Mouse (Mus musculus): ENCODE results near the gene Mdc1. TPM values are rescaled to one million over a fixed set of nuclear protein-coding genes. Genes with fewer than 3 reads are reported as not detected.

Mdc1 gene
- total RNA-seq, 2 experiments from 2014 or later = 11.5 to 16.7 TPM

DNA sequence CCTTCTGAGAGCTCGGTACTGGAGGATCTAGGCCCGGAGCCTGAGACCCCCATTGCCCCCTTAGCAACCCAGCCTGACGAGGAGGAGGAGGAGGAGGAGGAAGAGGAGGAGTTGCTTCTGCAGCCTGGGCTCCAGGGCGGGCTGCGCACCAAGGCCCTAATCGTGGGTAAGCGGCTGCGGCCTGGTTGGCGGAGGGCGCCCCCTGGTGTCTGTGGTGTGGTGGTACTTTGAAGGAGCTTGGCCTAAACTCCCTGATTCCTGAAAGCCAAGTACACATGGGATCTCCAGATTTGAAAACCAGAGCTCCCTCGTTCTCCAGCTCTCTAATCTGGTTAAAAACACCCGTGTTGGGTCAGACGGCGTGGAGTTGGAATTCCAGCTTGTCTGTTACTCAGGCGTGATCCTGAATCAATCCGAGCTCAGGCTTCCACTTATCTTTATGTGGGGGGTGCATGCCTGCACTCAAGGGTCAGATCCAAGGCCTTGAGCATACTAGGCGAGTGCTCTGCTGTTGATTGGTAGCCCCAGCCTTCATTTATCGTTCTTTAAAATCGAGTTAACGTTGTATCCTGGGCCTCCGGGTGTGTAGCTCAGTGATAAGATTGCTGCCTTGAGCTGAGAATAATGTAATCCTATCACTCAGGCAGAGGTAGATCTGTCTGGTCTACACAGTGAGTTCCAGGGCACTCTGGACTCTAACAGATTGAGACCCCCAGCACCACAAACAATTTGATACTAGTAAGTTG lies 32.6 kb downstream of the Mdc1 start:
- DNase-seq (ENCODE audit: low spot score in 2 of 2) = peak; percentile 95 to 98

DNA sequence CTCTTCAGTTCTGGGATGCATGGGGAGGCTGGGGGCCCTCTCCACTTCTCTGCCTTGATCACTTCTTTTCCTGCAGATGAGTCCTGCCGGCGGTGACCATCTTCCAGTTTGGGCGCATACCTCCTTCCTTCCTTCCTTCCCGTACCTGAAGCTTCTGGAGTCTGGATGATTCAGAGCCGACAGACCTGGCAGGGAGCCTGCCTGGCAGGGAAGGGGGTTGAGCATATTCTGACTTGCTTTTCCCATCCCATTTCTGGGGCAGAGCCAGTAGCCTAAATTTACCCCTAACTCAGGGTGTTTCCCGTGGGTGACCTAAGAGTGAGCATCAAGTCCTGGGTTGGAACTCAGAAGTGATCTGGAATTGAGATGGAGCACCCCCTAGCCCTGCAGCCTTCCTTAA lies 33.4 kb downstream of the Mdc1 start:
- no peak for DNase-seq (ENCODE audit: low spot score in 2 of 2)

DNA sequence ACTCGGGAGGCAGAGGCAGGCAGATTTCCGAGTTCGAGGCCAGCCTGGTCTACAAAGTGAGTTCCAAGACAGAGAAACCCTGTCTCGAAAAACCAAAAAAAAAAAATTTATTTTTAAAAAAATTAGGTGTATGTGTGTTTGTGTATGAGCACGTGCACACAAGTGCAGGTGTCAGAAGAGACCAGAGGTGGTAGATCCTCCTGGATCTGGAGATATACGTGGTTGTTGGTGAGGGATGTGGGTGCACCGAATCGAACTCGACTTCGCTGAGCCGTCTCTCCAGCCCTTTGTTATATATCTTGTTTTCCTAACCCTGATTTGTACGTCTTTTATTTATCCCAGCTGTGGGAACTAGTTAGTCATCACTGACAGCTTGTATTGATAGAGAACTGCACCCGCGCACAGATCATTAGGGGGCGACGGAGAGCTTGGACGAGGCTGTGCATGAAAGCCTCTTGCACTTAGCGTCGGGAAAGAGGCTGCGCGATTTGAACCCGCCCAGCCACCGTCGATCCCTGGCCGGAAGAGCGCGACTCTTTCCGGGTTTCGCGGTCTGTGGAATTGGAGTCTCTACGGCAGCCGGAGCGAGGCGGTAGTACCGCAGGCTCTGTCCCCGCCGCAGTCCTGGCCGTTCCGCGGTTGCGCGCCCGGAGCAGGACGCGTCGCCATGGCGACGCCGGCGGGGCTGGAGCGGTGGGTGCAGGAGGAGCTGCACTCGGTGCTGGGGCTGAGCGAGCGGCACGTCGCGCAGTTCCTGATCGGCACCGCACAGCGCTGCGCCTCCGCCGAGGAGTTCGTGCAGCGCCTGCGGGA lies 38.1 kb downstream of the Mdc1 start, which contains the start of gene Dhx16:
TSS of gene Dhx16 (plus strand) at position 575 of the 813 bp plus-strand sequence.
- DNase-seq (ENCODE audit: low spot score in 2 of 2) = peak; percentile 91 to 96

DNA sequence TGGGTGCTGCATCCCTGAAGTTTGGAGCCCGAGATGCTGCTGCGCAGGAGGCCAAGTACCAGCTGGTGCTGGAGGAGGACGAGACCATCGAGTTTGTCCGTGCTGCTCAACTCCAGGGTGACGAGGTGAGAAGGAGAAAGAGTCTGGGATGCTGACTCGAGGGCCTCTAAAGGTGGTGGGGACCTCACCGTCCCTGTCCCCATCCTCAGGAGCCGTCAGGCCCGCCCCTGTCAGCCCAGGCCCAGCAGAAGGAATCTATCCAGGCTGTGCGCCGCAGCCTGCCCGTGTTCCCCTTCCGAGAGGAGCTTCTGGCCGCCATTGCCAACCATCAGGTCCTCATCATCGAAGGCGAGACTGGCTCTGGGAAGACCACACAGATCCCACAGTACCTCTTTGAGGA lies 41.6 kb downstream of the Mdc1 start:
- DNase-seq (ENCODE audit: low spot score in 2 of 2) = no peak

DNA sequence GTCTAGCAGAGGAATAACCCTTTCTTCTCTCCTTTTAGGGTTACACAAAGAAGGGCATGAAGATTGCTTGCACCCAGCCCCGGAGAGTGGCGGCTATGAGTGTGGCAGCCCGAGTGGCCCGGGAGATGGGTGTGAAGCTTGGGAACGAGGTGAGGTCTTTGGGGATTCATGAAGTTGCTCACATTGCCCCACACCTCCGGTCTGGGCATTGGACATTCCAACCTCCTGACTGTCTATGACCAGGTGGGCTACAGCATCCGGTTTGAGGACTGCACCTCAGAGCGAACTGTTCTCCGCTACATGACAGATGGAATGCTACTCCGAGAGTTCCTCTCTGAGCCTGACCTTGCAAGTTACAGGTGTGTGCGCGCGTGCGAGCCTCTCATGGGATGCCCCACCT lies 42.5 kb downstream of the Mdc1 start:
- DNase-seq (ENCODE audit: low spot score in 2 of 2) = no peak

DNA sequence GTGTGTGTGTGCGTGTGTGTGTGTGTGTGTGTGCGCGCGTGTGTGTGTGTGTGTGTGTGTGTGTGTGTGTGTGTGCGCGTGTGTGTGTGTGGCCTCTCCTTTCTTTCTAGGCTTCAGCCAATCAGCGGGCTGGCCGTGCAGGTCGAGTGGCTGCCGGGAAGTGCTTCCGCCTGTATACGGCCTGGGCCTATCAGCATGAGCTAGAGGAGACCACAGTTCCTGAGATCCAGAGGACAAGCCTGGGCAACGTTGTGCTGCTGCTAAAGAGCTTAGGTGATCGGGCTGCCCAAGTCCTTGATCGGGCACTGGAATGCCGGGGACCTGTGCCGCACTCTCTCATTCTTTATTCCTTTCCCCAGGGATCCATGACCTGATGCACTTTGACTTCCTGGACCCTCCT lies 46.4 kb downstream of the Mdc1 start:
- DNase-seq (ENCODE audit: low spot score in 2 of 2) = no peak

DNA sequence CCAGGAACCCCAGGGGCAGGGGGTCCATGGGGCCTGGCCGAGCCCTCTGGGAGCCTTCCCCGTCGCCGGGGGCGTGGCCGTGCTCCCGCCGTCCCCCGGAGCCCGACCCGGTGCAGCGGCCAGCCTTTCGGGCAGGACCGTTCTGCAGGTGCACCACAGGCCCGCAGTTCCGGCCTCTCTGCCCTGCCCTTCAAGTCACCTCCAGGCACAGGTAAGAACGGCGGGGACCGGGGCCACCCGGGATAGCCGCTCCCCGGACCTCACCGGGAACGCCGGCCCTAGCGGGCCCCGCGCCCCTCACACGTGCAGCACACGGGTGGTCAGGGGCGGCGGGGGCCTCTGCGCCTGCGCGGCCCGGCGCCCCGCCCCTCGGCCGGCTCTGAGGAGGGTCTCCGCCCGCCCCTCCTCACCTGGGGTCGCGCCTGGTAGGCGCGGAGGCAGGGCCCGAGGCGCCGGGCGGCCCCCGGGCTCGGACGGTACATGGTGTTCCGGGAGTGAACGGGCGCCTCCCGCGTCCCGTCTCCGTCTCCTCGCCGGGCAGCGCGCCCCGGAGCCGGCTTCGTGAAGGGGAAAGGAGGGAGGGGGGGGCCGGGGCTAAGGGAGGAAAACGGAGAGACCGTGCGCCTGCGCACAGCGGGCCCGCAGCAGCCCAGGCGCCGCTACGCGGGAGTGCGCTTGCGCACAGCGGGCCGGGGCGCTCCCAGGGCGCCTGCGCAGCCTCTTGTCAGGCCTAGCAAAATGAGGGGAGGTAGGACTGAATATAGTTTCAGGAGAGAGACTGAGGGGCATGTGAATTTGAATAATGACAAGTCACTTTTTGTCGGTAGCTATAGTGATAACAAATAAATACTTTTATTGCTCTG lies 55.7 kb downstream of the Mdc1 start, which contains the start of gene 2310061I04Rik:
TSS of gene 2310061I04Rik (minus strand) at position 651 of the 863 bp plus-strand sequence.
- DNase-seq (ENCODE audit: low spot score in 2 of 2) = peak; percentile 92 to 93

DNA sequence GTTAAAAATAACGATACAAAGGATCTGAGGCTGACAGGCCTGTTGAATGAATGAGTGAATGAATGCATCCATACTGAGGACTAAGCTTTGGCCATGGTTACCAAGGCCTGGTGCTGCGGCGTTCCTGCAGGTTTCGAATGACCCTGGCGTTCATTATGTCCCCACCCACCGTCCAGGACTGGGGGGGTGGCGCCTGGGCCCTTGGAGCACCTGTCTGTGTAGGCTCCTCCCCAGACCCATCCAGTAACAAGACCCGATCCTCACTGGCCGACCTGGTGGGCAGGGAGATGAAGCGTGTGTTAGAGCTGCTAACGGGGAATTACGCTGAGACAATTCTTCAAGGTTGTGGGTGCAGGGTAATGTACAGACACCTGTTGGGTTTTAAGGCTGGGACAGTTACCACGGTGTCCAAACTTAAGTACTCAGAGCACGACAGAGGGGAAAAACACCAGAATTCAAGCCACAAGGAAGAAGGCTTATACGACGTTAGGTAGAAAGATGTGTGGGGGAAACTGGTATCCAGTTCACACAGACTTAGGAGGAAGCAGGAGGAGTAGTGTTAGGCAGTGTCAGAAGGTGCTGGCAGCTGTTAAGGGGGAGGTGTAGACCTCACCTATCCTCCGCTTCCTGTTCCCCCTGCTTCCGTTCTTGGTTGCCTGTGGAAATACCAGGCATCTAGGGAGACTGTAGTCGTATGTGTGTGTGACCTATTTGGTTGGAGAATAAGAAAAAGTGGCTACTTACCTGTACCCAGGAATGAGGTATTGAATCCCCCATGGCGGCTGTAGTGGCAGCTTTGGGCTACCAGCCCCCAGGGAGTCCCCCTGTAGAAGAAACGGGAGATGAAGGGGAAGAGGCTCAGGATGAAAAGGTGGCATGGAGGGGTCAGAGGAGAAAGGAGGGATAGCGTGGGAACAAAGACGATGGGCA lies 56.6 kb downstream of the Mdc1 start:
- no peak for DNase-seq (ENCODE audit: low spot score in 2 of 2)

DNA sequence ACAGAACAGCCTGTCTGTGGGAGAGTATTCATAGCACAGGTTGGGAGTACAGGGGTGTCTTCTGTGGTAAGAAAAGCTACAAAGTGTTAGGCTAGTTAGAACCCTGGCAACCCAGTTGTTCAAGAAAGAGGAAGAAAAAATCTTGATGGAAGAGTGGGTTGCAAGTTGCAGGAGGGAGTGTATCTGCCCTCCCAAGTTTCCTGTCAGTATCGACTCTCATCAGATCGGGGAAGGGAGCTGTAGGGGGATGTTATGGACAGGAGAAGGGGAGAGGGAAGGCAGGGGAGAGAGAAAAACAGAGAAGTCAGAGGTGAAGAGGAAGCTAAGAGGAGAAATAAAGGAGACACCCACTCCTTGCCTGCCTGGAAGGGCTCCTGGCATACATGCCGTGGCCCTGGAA lies 59.3 kb downstream of the Mdc1 start:
- DNase-seq (ENCODE audit: low spot score in 2 of 2) = no peak

DNA sequence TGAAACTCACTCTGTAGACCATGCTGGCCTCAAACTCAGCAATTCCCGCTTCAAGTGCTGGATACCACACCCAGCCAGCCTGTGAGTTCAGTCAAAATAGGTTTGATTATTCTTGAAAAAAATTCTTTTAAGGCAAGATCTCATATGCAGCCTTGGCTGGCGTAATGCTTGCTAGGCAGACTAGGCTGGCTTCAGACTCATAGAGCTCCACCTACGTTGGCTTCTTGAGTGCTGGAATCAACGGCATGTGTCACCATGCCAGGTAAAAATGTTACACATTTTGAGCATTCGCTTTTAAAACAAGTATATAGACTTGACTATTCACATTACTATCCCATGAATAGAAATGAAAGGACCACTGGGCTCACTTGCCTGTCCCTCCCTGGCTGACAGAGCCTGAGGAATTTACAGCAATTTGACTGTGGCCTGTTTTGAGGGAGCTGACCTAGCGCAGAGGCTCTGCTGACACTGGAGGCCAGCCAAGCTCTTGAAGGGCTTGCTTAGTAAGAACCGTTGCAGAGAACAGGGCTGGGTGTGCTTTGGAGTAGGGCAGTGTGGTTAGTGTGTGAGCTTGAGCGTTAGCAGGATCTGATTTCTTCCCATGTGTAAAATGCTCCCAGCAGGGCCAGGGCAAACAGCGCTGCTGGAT lies 62.2 kb downstream of the Mdc1 start:
- DNase-seq (ENCODE audit: low spot score in 2 of 2) = no peak

DNA sequence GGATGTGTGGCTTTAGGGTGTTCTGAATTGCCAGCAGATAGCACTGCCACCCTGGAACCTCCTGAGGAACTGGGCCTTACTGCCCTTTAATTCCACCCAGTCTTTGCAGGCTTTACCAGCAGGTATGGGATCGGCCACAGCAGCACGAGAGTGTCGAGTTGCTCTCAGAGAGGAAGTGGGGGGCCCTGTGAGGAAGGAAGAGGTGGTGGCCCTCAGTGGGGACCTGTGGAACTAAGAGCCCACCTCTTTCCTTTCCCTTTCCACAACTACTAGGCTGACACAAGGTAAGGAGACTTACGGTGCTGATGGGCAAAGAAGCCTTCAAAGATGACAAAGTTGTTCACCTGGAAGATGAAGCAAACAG lies 62.7 kb downstream of the Mdc1 start:
- no peak for DNase-seq (ENCODE audit: low spot score in 2 of 2)

DNA sequence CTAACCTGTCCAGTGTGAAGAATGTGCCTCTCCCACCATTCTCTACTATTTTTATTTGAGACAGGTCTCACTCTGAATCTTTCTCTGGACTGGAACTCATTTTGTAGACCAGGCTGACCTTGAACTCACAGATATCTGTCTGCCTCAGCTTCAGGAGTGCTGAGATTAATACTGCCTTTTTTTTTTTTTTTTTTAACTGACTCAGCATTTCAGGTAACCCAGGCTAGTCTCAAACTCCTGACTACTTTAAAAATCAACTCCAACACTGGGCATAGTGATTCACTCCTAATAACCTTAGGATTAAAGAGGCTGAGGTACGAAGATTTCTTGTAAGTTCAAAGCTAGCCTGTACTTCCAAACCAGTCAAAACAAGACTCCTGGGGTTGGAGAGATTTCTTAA lies 64.3 kb downstream of the Mdc1 start:
- no peak for DNase-seq (ENCODE audit: low spot score in 2 of 2)

DNA sequence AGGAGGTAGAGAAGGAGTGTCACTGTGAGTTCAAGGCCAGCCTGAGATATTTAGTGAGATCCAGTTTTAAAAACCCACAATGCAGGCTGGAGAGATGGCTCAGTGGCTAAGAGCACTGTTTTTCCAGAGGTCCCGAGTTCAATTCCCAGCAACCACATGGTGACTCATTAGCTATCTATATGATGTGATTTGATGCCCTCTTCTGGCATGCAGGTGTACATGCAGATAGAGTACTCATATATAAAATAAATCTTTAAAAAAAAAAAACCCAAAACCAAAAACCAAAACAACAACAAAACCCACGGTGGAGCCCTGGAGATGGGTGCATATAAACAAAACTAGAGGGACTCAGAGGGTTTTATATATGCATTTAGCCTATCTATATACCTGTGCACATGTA lies 66.3 kb downstream of the Mdc1 start:
- DNase-seq (ENCODE audit: low spot score in 2 of 2) = no peak

Small RNA genes lying within 50 kb of the gene (microRNA-seq; reads per million reads assigned to microRNA genes)
- gene Gm28033 (ENCODE audit: borderline number of aligned reads in 2 of 2) = 0 to 1.2 reads per million in 2 experiments

Other genes with a start within 250 kb of the Mdc1 start
- not detected for gene Sfta2, start 240.0 kb upstream of the Mdc1 start, total RNA-seq (2021)
- not detected for gene Gm9573, start 214.9 kb upstream of the Mdc1 start, total RNA-seq (2021)
- gene Mucl3, start 197.8 kb upstream of the Mdc1 start, total RNA-seq (2021) = not detected
- 10 to 100 TPM; 37.2 to 38.7 TPM for gene Vars2, start 173.9 kb upstream of the Mdc1 start, total RNA-seq (2021)
- 10 to 100 TPM; 20.2 to 20.8 TPM for gene Gtf2h4, start 167.8 kb upstream of the Mdc1 start, total RNA-seq (2021)
- gene Ddr1, start 136.9 kb upstream of the Mdc1 start, total RNA-seq (2021) = 10 to 100 TPM; 33.5 to 44.1 TPM
- 10 to 100 TPM in 1 of 2 experiments, 1 to 10 TPM in 1; 7.9 to 19.0 TPM for gene Ier3, start 19.8 kb upstream of the Mdc1 start, total RNA-seq (2021)
- gene Flot1, start 18.3 kb upstream of the Mdc1 start, total RNA-seq (2021) = 10 to 100 TPM; 62.9 to 71.2 TPM
- 100 to 1,000 TPM; 134 to 185 TPM for gene Tubb5, start 3.2 kb upstream of the Mdc1 start, total RNA-seq (2021)
- 1 to 10 TPM; 2.3 TPM for gene Nrm, start 19.8 kb downstream of the Mdc1 start, total RNA-seq (2021)
- gene Ppp1r18, start 24.1 kb downstream of the Mdc1 start, total RNA-seq (2021) = 10 to 100 TPM; 35.3 to 41.0 TPM
- gene Dhx16, start 38.3 kb downstream of the Mdc1 start, total RNA-seq (2021) = 10 to 100 TPM; 43.3 to 48.3 TPM
- gene 2310061I04Rik, start 55.9 kb downstream of the Mdc1 start, total RNA-seq (2021) = 10 to 100 TPM; 49.5 to 53.8 TPM
- gene Atat1, start 68.6 kb downstream of the Mdc1 start, total RNA-seq (2021) = 10 to 100 TPM; 43.9 to 44.5 TPM
- 100 to 1,000 TPM in 1 of 2 experiments, 10 to 100 TPM in 1; 93.5 to 102 TPM for gene Mrps18b, start 74.9 kb downstream of the Mdc1 start, total RNA-seq (2021)
- gene Ppp1r10, start 74.9 kb downstream of the Mdc1 start, total RNA-seq (2021) = 10 to 100 TPM; 63.7 to 98.8 TPM
- gene Abcf1, start 128.2 kb downstream of the Mdc1 start, total RNA-seq (2021) = 10 to 100 TPM; 80.0 to 95.8 TPM
- gene Gnl1, start 138.3 kb downstream of the Mdc1 start, total RNA-seq (2021) = 10 to 100 TPM; 47.9 to 55.9 TPM
- 10 to 100 TPM; 17.5 to 22.8 TPM for gene Prr3, start 138.7 kb downstream of the Mdc1 start, total RNA-seq (2021)
- gene H2-T24, start 179.0 kb downstream of the Mdc1 start, total RNA-seq (2021) = 1 to 10 TPM; 7.5 to 8.1 TPM
- 100 to 1,000 TPM in 1 of 2 experiments, 10 to 100 TPM in 1; 68.0 to 139 TPM for gene H2-T23, start 191.3 kb downstream of the Mdc1 start, total RNA-seq (2021)
- gene H2-T22, start 201.2 kb downstream of the Mdc1 start, total RNA-seq (2021) = 10 to 100 TPM; 33.0 to 61.5 TPM
- not detected for gene Gm6034, start 201.4 kb downstream of the Mdc1 start, total RNA-seq (2021)
- gene Gm11127, start 216.9 kb downstream of the Mdc1 start, total RNA-seq (2021) = 10 to 100 TPM in 1 of 2 experiments, 1 to 10 TPM in 1; 7.0 to 18.8 TPM